Mouse (Mus musculus): ENCODE data around the gene Brsk2.

GRCm38 (mm10) chr7:141972831-141973619 lies 23.5 kb downstream of the Brsk2 start:
- TF ChIP-seq GATA1 (IDR thresholded peaks at IDR 0.05; ENCODE audit: borderline replicate concordance, low read length) (no peak), FLI1 (IDR thresholded peaks at IDR 0.05; ENCODE audit: low read length) (no peak)
